Mouse (Mus musculus) intestine, embryonic 14.5 days (tissue): ENCODE results near the gene Cfap36. TPM values are rescaled to one million over a fixed set of nuclear protein-coding genes. Genes with fewer than 3 reads are reported as not detected.

Source experiments
- ATAC-seq: fragments of 200-750 bp; cut with Nextera tagmentation; replicated peaks from 2 replicates; pipeline ENCODE4 v1.8.0; 2017; ENCODE audit warnings: low read depth, moderate number of reproducible peaks, moderate TSS enrichment, moderate library complexity; ENCODE audit not compliant: low FRiP score, low TSS enrichment
- DNase-seq: peaks from one replicate; pipeline ENCODE4 v3.0.0-alpha.2; 2018; ENCODE audit warnings: low spot score
- H3K27ac ChIP-seq: fragments of 300-500 bp; sonication (generic); 2 replicates; pipeline ENCODE4 v1.5.1; 2014; ENCODE audit warnings: low read depth, mild to moderate bottlenecking, control low read depth
- H3K27me3 ChIP-seq: fragments of 300-500 bp; sonication (generic); replicated peaks from 2 replicates; pipeline ENCODE4 v1.6.1; 2014; ENCODE audit warnings: low read length, control low read depth; ENCODE audit not compliant: control insufficient read depth, insufficient read depth
- H3K36me3 ChIP-seq: fragments of 300-500 bp; sonication (generic); 2 replicates; pipeline ENCODE4 v1.6.1; 2014; ENCODE audit warnings: low read length, control low read depth; ENCODE audit not compliant: control insufficient read depth, insufficient read depth
- H3K4me1 ChIP-seq: fragments of 300-500 bp; sonication (generic); replicated peaks from 2 replicates; pipeline ENCODE4 v1.6.1; 2014; ENCODE audit warnings: low read length, control low read depth, mixed read lengths; ENCODE audit not compliant: control insufficient read depth, insufficient read depth
- H3K4me2 ChIP-seq: fragments of 300-500 bp; sonication (generic); 2 replicates; pipeline ENCODE4 v1.6.1; 2014; ENCODE audit warnings: low read length
- H3K4me3 ChIP-seq: fragments of 300-500 bp; sonication (generic); 2 replicates; pipeline ENCODE4 v1.5.1; 2014; ENCODE audit warnings: low read depth, low read length, control low read depth, mixed read lengths
- H3K9ac ChIP-seq: fragments of 300-500 bp; sonication (generic); 2 replicates; pipeline ENCODE4 v1.6.1; 2014; ENCODE audit warnings: mild to moderate bottlenecking, low read length
- H3K9me3 ChIP-seq: fragments of 300-500 bp; sonication (generic); 2 replicates; pipeline ENCODE4 v1.6.1; 2016; ENCODE audit warnings: low read length, control low read depth; ENCODE audit not compliant: control insufficient read depth
- WGBS: fragments of 180-500 bp; shearing (Covaris S2); extraction: QIAGEN DNeasy Blood & Tissue Kit; methylation state at CpG from one replicate; pipeline ENCODE4 v1.1.7; 2014; 5-methylcytosine and 5-hydroxymethylcytosine counted together
- polyA plus RNA-seq: library from polyadenylated mRNA; unstranded; fragments of >200 nt; fragmentation: Nextera tagmentation; extraction: Ambion mirVana; gene quantifications from 2 replicates; pipeline ENCODE4 v1.2.1, GENCODE M21; 2014

The Cfap36 gene
- polyA plus RNA-seq, 1 experiment from 2014 or later: 38.9 TPM

- no peak overlapping the region for H3K4me3 ChIP-seq
- H3K27ac ChIP-seq: no peak overlapping the region
- no peak overlapping the region for H3K4me2 ChIP-seq
- H3K36me3 ChIP-seq: peaks cover 86% of the 10 kb centered on the region
- DNase-seq (no peak), ATAC-seq (no peak)
- H3K4me1 ChIP-seq: no peaks in the 10 kb centered on the region
- no peak overlapping the region for H3K9ac ChIP-seq
- no peaks in the 10 kb centered on the region for H3K27me3 ChIP-seq
- H3K9me3 ChIP-seq: no peaks in the 10 kb centered on the region
Measured at GRCm38 (mm10) chr11:29219055-29219454, 28.2 kb downstream of the Cfap36 start.

GRCm38 (mm10) chr11:29216196-29216595 lies 31.0 kb downstream of the Cfap36 start:
- DNase-seq: no peak
- Histone ChIP-seq H3K27me3 (no peaks in the 10 kb centered on the region), H3K9me3 (no peaks in the 10 kb centered on the region), H3K27ac (no peak overlapping the region), H3K36me3 (peaks cover 83% of the 10 kb centered on the region), H3K4me2 (no peak overlapping the region), H3K9ac (no peak overlapping the region), H3K4me3 (no peak overlapping the region), H3K4me1 (no peaks in the 10 kb centered on the region)
- ATAC-seq: no peak
- WGBS: 92% methylated on average over 2 of the region's 2 CpGs

- ATAC-seq (no peak), DNase-seq (no peak)
- H3K27ac ChIP-seq: no peak overlapping the region
- H3K4me1 ChIP-seq: no peaks in the 10 kb centered on the region
- H3K4me3 ChIP-seq: no peak overlapping the region
- H3K36me3 ChIP-seq: peaks cover 68% of the 10 kb centered on the region
- no peaks in the 10 kb centered on the region for H3K27me3 ChIP-seq
- WGBS: 90% methylated on average over 2 of the region's 2 CpGs
- no peak overlapping the region for H3K9ac ChIP-seq
- H3K9me3 ChIP-seq: no peaks in the 10 kb centered on the region
- H3K4me2 ChIP-seq: no peak overlapping the region
Measured at GRCm38 (mm10) chr11:29209774-29210173, 37.4 kb downstream of the Cfap36 start.

- H3K9me3 ChIP-seq: no peaks in the 10 kb centered on the region
- no peaks in the 10 kb centered on the region for H3K4me1 ChIP-seq
- no peak for DNase-seq
- no peaks in the 10 kb centered on the region for H3K27me3 ChIP-seq
- H3K27ac ChIP-seq: no peak overlapping the region
- H3K4me2 ChIP-seq: no peak overlapping the region
- no peak overlapping the region for H3K4me3 ChIP-seq
- no peak overlapping the region for H3K9ac ChIP-seq
- peaks cover 69% of the 10 kb centered on the region for H3K36me3 ChIP-seq
- 85% methylated on average over 5 of the region's 5 CpGs for WGBS
- no peak for ATAC-seq
Measured at GRCm38 (mm10) chr11:29203653-29204052, 43.6 kb downstream of the Cfap36 start.

- H3K9ac ChIP-seq: no peak overlapping the region
- H3K4me1 ChIP-seq: no peaks in the 10 kb centered on the region
- H3K27me3 ChIP-seq: no peaks in the 10 kb centered on the region
- ATAC-seq: no peak
- H3K27ac ChIP-seq: no peak overlapping the region
- WGBS: 80% methylated on average over 2 of the region's 2 CpGs
- no peak overlapping the region for H3K4me3 ChIP-seq
- H3K4me2 ChIP-seq: no peak overlapping the region
- DNase-seq: no peak
- peaks cover 71% of the 10 kb centered on the region for H3K36me3 ChIP-seq
- no peaks in the 10 kb centered on the region for H3K9me3 ChIP-seq
Measured at GRCm38 (mm10) chr11:29188981-29189380, 58.2 kb downstream of the Cfap36 start.

GRCm38 (mm10) chr11:29181751-29182150 lies 65.5 kb downstream of the Cfap36 start:
- H3K36me3 ChIP-seq: peaks cover 61% of the 10 kb centered on the region
- no peak overlapping the region for H3K4me2 ChIP-seq
- no peak for DNase-seq
- no peak overlapping the region for H3K4me3 ChIP-seq
- no peak overlapping the region for H3K9ac ChIP-seq
- H3K9me3 ChIP-seq: no peaks in the 10 kb centered on the region
- no peak for ATAC-seq
- H3K27me3 ChIP-seq: no peaks in the 10 kb centered on the region
- no peaks in the 10 kb centered on the region for H3K4me1 ChIP-seq
- H3K27ac ChIP-seq: no peak overlapping the region
- WGBS: 93% methylated on average over 5 of the region's 5 CpGs

GRCm38 (mm10) chr11:29180657-29181056 lies 66.6 kb downstream of the Cfap36 start:
- Histone ChIP-seq H3K36me3 (peaks cover 50% of the 10 kb centered on the region), H3K27me3 (no peaks in the 10 kb centered on the region), H3K9me3 (no peaks in the 10 kb centered on the region), H3K9ac (no peak overlapping the region), H3K4me1 (no peaks in the 10 kb centered on the region), H3K4me3 (no peak overlapping the region), H3K27ac (no peak overlapping the region), H3K4me2 (no peak overlapping the region)
- ATAC-seq (no peak), DNase-seq (no peak)
- WGBS: 83% methylated on average over 3 of the region's 3 CpGs

GRCm38 (mm10) chr11:29179319-29179718 lies 67.9 kb downstream of the Cfap36 start:
- Histone ChIP-seq H3K4me2 (no peak overlapping the region), H3K9ac (no peak overlapping the region), H3K4me3 (no peak overlapping the region), H3K27ac (no peak overlapping the region), H3K4me1 (peaks cover 2% of the 10 kb centered on the region; the same call in 1 of the 2 replicates), H3K36me3 (peaks cover 39% of the 10 kb centered on the region), H3K9me3 (no peaks in the 10 kb centered on the region), H3K27me3 (no peaks in the 10 kb centered on the region)
- DNase-seq: no peak
- WGBS: 90% methylated on average over 1 of the region's 1 CpGs
- ATAC-seq: no peak

GRCm38 (mm10) chr11:29173706-29174436 lies 73.3 kb downstream of the Cfap36 start:
- Histone ChIP-seq H3K9me3 (no peaks in the 10 kb centered on the region), H3K27ac (peak overlapping the region; percentile 97), H3K4me2 (peak overlapping the region; percentile 84), H3K36me3 (peaks cover 9% of the 10 kb centered on the region; the same call in 1 of the 2 replicates), H3K4me3 (peak overlapping the region; percentile 99), H3K27me3 (no peaks in the 10 kb centered on the region), H3K4me1 (peaks cover 14% of the 10 kb centered on the region), H3K9ac (peak overlapping the region; percentile 100)
- ATAC-seq (peak; percentile 24; the same call in 1 of the 2 replicates), DNase-seq (peak; percentile 62)
- WGBS: 4% methylated on average over 13 of the region's 13 CpGs
